Mouse (Mus musculus): ENCODE measurements around the gene Atrnl1.
"Not testable (repeated sequence)": the region's sequence is repeated elsewhere in the genome, so short reads cannot be mapped to it uniquely, and the experiment has no call there.

Atrnl1 gene

GRCm38 (mm10) chr19:57696781-57697180 lies 85.9 kb downstream of the Atrnl1 start:
- not testable (repeated sequence) for DNase-seq (ENCODE audit: low spot score)

- DNase-seq (ENCODE audit: low spot score), result no peak
These were observed 102.3 kb downstream of the Atrnl1 start for GRCm38 (mm10) chr19:57713138-57713537.

GRCm38 (mm10) chr19:57724920-57725319 lies 114.1 kb downstream of the Atrnl1 start:
- peak; percentile 49 for DNase-seq (ENCODE audit: low spot score)

GRCm38 (mm10) chr19:57725326-57725725 lies 114.5 kb downstream of the Atrnl1 start:
- DNase-seq (ENCODE audit: low spot score), result no peak

GRCm38 (mm10) chr19:57727009-57727408 lies 116.2 kb downstream of the Atrnl1 start:
- no peak for DNase-seq (ENCODE audit: low spot score)

GRCm38 (mm10) chr19:57737475-57737874 lies 126.6 kb downstream of the Atrnl1 start:
- no peak for DNase-seq (ENCODE audit: low spot score)

GRCm38 (mm10) chr19:57745579-57745978 lies 134.7 kb downstream of the Atrnl1 start:
- DNase-seq (ENCODE audit: low spot score), result no peak

- no peak for DNase-seq (ENCODE audit: low spot score)
These were observed 135.7 kb downstream of the Atrnl1 start for GRCm38 (mm10) chr19:57746553-57746952.

- no peak for DNase-seq (ENCODE audit: low spot score)
These were observed 141.4 kb downstream of the Atrnl1 start for GRCm38 (mm10) chr19:57752189-57752588.

GRCm38 (mm10) chr19:57762526-57762925 lies 151.7 kb downstream of the Atrnl1 start:
- no peak for DNase-seq (ENCODE audit: low spot score)

- DNase-seq (ENCODE audit: low spot score), result no peak
These were observed 153.9 kb downstream of the Atrnl1 start for GRCm38 (mm10) chr19:57764576-57765371.

GRCm38 (mm10) chr19:57767051-57767450 lies 156.2 kb downstream of the Atrnl1 start:
- no peak for DNase-seq (ENCODE audit: low spot score)

- no peak for DNase-seq (ENCODE audit: low spot score)
These were observed 157.8 kb downstream of the Atrnl1 start for GRCm38 (mm10) chr19:57768661-57769060.

GRCm38 (mm10) chr19:57782366-57783089 lies 171.7 kb downstream of the Atrnl1 start:
- DNase-seq (ENCODE audit: low spot score), result no peak

GRCm38 (mm10) chr19:57786699-57787098 lies 175.9 kb downstream of the Atrnl1 start:
- no peak for DNase-seq (ENCODE audit: low spot score)

GRCm38 (mm10) chr19:57802207-57802606 lies 191.4 kb downstream of the Atrnl1 start:
- no peak for DNase-seq (ENCODE audit: low spot score)

GRCm38 (mm10) chr19:57802771-57803482 lies 192.1 kb downstream of the Atrnl1 start:
- DNase-seq (ENCODE audit: low spot score), result peak; percentile 36

GRCm38 (mm10) chr19:57803483-57803820 lies 192.6 kb downstream of the Atrnl1 start:
- no peak for DNase-seq (ENCODE audit: low spot score)

- DNase-seq (ENCODE audit: low spot score), result no peak
These were observed 197.5 kb downstream of the Atrnl1 start for GRCm38 (mm10) chr19:57808363-57808762.

- no peak for DNase-seq (ENCODE audit: low spot score)
These were observed 203.5 kb downstream of the Atrnl1 start for GRCm38 (mm10) chr19:57814291-57814690.

- no peak for DNase-seq (ENCODE audit: low spot score)
These were observed 205.6 kb downstream of the Atrnl1 start for GRCm38 (mm10) chr19:57816221-57816996.

GRCm38 (mm10) chr19:57817736-57818135 lies 206.9 kb downstream of the Atrnl1 start:
- DNase-seq (ENCODE audit: low spot score), result no peak

Data from T-cell, adult 2 months (primary cell).